Mouse (Mus musculus) hindbrain, embryonic 16.5 days (tissue): Measurements from ENCODE around the gene Arhgap8. TPM values are rescaled to one million over a fixed set of nuclear protein-coding genes. Genes with fewer than 3 reads are reported as not detected.

Experiments used
- ATAC-seq: fragments of 200-750 bp; cut with Nextera tagmentation; 2 replicates; pipeline ENCODE4 v1.8.0; 2017; ENCODE audit warnings: moderate TSS enrichment, moderate library complexity
- H3K27ac ChIP-seq: fragments of 300-500 bp; sonication (generic); 2 replicates; pipeline ENCODE4 v1.5.1; 2014; ENCODE audit warnings: low read depth, mild to moderate bottlenecking, control low read depth, low read length, moderate library complexity
- H3K27me3 ChIP-seq: fragments of 300-500 bp; sonication (generic); replicated peaks from 2 replicates; pipeline ENCODE4 v1.6.1; 2014; ENCODE audit warnings: low read length; ENCODE audit not compliant: control insufficient read depth, insufficient read depth
- H3K36me3 ChIP-seq: fragments of 300-500 bp; sonication (generic); 2 replicates; pipeline ENCODE4 v1.6.1; 2014; ENCODE audit warnings: mild to moderate bottlenecking, low read length, moderate library complexity, mixed read lengths; ENCODE audit not compliant: control insufficient read depth, insufficient read depth
- H3K4me1 ChIP-seq: fragments of 300-500 bp; sonication (generic); 2 replicates; pipeline ENCODE4 v1.6.1; 2014; ENCODE audit warnings: low read depth, low read length; ENCODE audit not compliant: control insufficient read depth, insufficient read depth
- H3K4me2 ChIP-seq: fragments of 300-500 bp; sonication (generic); 2 replicates; pipeline ENCODE4 v1.6.1; 2014; ENCODE audit warnings: mild to moderate bottlenecking, low read length, control low read depth, moderate library complexity
- H3K4me3 ChIP-seq: fragments of 300-500 bp; sonication (generic); 2 replicates; pipeline ENCODE4 v1.5.1; 2014; ENCODE audit warnings: mild to moderate bottlenecking, low read length, control low read depth, moderate library complexity
- H3K9ac ChIP-seq: fragments of 300-500 bp; sonication (generic); 2 replicates; pipeline ENCODE4 v1.6.1; 2014; ENCODE audit warnings: low read depth, mild to moderate bottlenecking, control low read depth, low read length, moderate library complexity
- H3K9me3 ChIP-seq: fragments of 300-500 bp; sonication (generic); 2 replicates; pipeline ENCODE4 v1.6.1; 2014; ENCODE audit warnings: mild to moderate bottlenecking, low read length, moderate library complexity; ENCODE audit not compliant: control insufficient read depth
- WGBS: fragments of 180-500 bp; shearing (Covaris S2); extraction: QIAGEN DNeasy Blood & Tissue Kit; methylation state at CpG from one replicate; pipeline ENCODE4 v1.1.7; 2014; 5-methylcytosine and 5-hydroxymethylcytosine counted together
- polyA plus RNA-seq: library from polyadenylated mRNA; unstranded; fragments of >200 nt; fragmentation: Nextera tagmentation; extraction: Ambion mirVana; gene quantifications from 2 replicates; pipeline ENCODE4 v1.2.1, GENCODE M21; 2015

Arhgap8 gene
- polyA plus RNA-seq, 1 experiment from 2014 or later = 0.61 TPM

DNA sequence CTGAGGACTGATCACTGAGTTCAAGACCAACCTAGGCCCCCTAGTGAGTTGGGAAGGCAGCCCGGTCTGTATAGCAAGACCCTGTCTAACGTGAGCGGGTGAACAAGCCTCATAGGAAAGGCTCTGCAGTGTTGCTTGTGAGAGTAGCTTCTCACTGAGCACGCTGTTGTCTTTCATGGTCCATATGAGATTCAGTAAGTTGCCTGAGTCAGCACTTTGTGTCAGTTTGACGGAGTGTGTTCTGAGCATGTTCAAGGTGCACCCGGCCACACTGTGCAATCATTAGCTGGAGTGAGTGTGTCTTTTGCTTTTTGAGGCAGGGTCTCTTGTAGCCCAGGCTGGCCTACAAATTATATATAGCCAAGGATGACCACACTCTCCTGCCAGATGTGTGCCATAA is 28.3 kb upstream of the Arhgap8 start:
- H3K9ac ChIP-seq = no peak overlapping the region
- ATAC-seq = no peak
- H3K4me2 ChIP-seq = no peak overlapping the region
- no peaks in the 10 kb centered on the region for H3K27me3 ChIP-seq
- H3K27ac ChIP-seq = no peak overlapping the region
- H3K9me3 ChIP-seq = no peaks in the 10 kb centered on the region
- H3K36me3 ChIP-seq = peaks cover 35% of the 10 kb centered on the region
- H3K4me1 ChIP-seq = no peaks in the 10 kb centered on the region
- H3K4me3 ChIP-seq = no peak overlapping the region
- WGBS = 92% methylated on average over 6 of the region's 6 CpGs

- WGBS = 87% methylated on average over 7 of the region's 7 CpGs
- peaks cover 35% of the 10 kb centered on the region for H3K36me3 ChIP-seq
- no peak for ATAC-seq
- no peak overlapping the region for H3K9ac ChIP-seq
- no peaks in the 10 kb centered on the region for H3K27me3 ChIP-seq
- H3K9me3 ChIP-seq = no peaks in the 10 kb centered on the region
- no peaks in the 10 kb centered on the region; the same call in 1 of the 2 replicates for H3K4me1 ChIP-seq
- no peak overlapping the region for H3K4me2 ChIP-seq
- H3K4me3 ChIP-seq = no peak overlapping the region
- no peak overlapping the region for H3K27ac ChIP-seq
Observed at GRCm38 (mm10) chr15:84692645-84693044, 27.2 kb upstream of the Arhgap8 start.

DNA sequence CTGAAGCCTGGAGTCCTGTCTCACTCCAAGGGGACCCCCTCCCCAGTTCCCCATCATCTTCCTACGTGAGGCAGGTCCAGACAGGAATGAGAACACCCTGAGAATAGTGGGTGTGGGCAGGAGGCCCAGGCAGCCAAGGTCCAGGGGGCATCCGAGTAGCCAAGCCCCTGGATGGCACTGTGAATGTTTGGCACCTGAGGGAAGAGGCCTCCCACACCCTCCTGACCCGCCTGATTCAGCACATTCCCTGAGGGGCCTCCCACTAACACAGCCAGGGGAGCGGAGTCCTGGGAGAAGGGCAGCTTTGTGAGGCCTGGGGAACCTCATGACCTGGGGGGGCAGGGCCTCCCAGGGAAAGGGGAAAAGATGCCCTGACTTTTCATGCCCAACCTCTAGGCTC is 23.8 kb upstream of the Arhgap8 start:
- Histone ChIP-seq H3K27ac (no peak overlapping the region), H3K9me3 (no peaks in the 10 kb centered on the region), H3K9ac (no peak overlapping the region), H3K27me3 (no peaks in the 10 kb centered on the region), H3K4me1 (no peaks in the 10 kb centered on the region; the same call in 1 of the 2 replicates), H3K36me3 (peaks cover 15% of the 10 kb centered on the region), H3K4me3 (no peak overlapping the region), H3K4me2 (no peak overlapping the region)
- WGBS = 67% methylated on average over 4 of the region's 4 CpGs
- ATAC-seq = no peak

DNA sequence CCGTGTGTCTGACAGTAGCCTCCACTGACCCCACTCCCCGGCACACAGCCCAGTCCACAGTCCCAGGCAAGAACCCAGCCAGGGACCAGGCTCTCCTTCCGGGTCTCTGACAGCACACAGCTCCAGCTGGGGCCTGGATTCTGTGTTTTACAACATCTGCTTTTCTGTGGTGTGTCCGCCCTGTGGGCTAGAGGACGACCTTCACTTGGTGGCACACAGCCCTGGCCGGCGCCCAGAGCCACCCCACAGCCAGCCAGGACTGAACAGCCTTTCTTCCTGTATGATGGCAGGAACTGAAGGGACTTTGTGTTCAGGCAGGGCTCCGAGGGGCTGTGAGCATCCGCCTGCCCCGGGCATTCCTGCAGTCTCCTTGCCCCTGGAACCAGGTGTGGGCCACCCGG is 22.2 kb upstream of the Arhgap8 start:
- H3K27ac ChIP-seq = peak overlapping the region; percentile 19; the same call in 1 of the 2 replicates

GRCm38 (mm10) chr15:84698189-84698588 is 21.7 kb upstream of the Arhgap8 start:
- H3K27me3 ChIP-seq = no peaks in the 10 kb centered on the region
- no peak overlapping the region for H3K9ac ChIP-seq
- 73% methylated on average over 2 of the region's 2 CpGs for WGBS
- H3K4me2 ChIP-seq = no peak overlapping the region
- H3K27ac ChIP-seq = peak overlapping the region; percentile 3; the same call in 1 of the 2 replicates
- no peaks in the 10 kb centered on the region for H3K9me3 ChIP-seq
- peaks cover 11% of the 10 kb centered on the region; the same call in 1 of the 2 replicates for H3K36me3 ChIP-seq
- no peaks in the 10 kb centered on the region; the same call in 1 of the 2 replicates for H3K4me1 ChIP-seq
- H3K4me3 ChIP-seq = no peak overlapping the region
- ATAC-seq = no peak

More for the DNA sequence above, 22.2 kb upstream of the Arhgap8 start:
- WGBS = 66% methylated on average over 11 of the region's 11 CpGs
- H3K27me3 ChIP-seq = no peaks in the 10 kb centered on the region
- no peaks in the 10 kb centered on the region for H3K9me3 ChIP-seq
- no peak overlapping the region for H3K4me3 ChIP-seq
- peaks cover 12% of the 10 kb centered on the region; the same call in 1 of the 2 replicates for H3K36me3 ChIP-seq
- no peak overlapping the region for H3K4me2 ChIP-seq
- peak; percentile 77 for ATAC-seq
- H3K4me1 ChIP-seq = no peaks in the 10 kb centered on the region; the same call in 1 of the 2 replicates
- H3K9ac ChIP-seq = no peak overlapping the region

DNA sequence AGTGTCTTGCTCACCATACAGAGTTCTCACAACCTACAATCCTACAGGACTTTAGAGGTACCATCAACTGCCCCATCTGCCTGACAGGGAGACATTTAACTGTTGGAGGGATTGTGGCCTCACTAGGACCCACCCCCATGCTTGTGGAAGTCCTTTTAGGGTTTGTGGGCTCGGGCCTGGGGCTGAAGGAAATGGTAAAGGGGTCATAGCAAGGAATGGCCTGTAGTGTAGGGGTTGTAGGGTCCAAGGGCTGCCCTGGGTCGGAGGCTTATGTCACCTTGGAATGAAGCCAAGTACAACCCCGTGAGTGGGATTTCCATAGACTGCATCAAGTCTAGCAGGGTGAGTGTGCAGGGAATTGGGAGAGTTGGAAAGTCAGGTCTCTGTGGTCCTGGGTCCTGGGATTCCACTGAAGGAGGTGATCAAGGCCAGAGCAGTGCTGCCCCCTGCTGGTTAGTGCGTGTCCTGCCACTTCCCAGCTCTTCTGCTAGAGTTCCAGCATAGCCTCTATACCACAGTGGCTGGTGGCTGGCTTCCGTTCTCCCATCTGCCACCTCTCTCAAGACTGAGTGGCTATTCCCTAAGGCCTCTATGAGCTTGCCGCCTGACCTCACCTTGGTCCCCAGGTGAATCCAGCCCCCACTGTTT is 19.6 kb upstream of the Arhgap8 start:
- H3K4me3 ChIP-seq = no peak overlapping the region
- no peak for ATAC-seq
- WGBS = 57% methylated on average over 5 of the region's 6 CpGs
- no peak overlapping the region for H3K9ac ChIP-seq
- H3K27me3 ChIP-seq = no peaks in the 10 kb centered on the region
- H3K27ac ChIP-seq = no peak overlapping the region
- H3K4me1 ChIP-seq = no peaks in the 10 kb centered on the region; the same call in 1 of the 2 replicates
- peaks cover 4% of the 10 kb centered on the region; the same call in 1 of the 2 replicates for H3K36me3 ChIP-seq
- no peaks in the 10 kb centered on the region for H3K9me3 ChIP-seq
- no peak overlapping the region for H3K4me2 ChIP-seq

DNA sequence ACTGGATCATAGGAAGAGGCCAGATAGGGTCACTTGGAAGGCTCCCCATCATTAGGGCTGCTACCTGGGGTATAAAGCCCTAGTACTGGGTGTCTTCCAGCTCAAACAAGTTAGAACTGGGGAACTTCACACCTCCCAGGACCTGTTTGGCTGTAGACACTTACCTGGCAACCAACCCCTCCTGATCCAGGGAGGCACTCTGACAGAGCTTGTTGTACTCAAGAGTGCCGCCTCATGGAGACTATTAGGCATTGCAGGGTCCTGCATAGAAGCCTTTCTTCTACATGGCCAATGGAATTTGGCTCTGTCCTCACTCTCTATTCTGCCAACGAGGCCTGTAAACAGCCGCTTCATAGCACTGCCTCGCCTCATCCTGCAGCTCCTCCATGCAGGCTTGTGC is 17.9 kb upstream of the Arhgap8 start:
- ATAC-seq = 0 out of 2 replicates have a peak, but pooled peaks have one; percentile 15
- no peaks in the 10 kb centered on the region for H3K27me3 ChIP-seq
- H3K27ac ChIP-seq = no peak overlapping the region
- no peaks in the 10 kb centered on the region for H3K9me3 ChIP-seq
- H3K4me2 ChIP-seq = no peak overlapping the region
- H3K9ac ChIP-seq = no peak overlapping the region
- WGBS = 26% methylated on average over 4 of the region's 4 CpGs
- no peaks in the 10 kb centered on the region; the same call in 1 of the 2 replicates for H3K4me1 ChIP-seq
- H3K36me3 ChIP-seq = peaks cover 4% of the 10 kb centered on the region; the same call in 1 of the 2 replicates
- H3K4me3 ChIP-seq = no peak overlapping the region

DNA sequence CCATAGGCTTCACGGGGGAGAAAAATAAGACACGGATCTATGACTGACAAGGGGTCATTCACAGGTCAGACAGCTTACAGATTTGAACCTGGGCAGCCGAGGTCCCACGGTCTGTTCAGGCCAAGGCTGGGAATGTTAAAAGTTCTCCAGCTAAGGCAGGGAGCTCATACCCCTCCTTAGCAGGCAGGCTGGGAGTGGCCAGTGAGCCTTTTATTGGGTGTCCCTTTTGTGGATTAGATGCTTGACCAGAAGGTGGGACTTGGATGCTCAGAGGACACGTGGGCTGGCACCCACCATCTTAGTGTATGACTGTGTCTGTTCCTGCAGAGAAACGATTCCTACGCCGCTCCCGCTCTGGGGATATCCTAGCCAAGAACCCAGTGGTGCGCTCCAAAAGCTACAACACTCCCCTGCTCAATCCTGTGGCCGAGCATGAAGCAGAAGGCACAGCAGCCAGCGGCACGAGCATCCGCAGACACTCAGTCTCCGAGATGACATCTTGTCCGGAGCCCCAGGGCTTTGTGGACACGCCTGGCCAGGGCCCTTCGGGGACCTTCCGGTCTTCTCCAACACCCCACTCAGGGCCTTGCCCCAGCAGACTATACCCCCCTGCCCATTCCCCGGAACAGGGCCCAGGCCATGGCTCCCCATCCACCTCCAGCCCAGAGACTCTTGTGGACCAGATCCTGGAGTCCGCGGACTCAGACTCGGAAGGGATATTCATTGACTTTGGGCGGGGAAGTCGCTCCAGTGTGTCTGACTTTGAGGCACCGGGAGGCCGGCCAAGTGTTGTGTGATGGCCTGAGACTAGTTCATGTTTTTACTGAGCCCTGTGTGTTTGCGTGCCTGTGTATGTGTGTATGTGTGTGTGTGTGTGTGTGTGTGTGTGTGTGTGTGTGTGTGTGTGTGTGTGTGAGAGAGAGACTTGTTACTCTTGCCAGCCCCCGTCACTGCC is 17.2 kb upstream of the Arhgap8 start:
- H3K27me3 ChIP-seq = no peaks in the 10 kb centered on the region
- H3K4me2 ChIP-seq = no peak overlapping the region
- H3K27ac ChIP-seq = no peak overlapping the region
- no peak overlapping the region for H3K4me3 ChIP-seq
- H3K4me1 ChIP-seq = no peaks in the 10 kb centered on the region; the same call in 1 of the 2 replicates
- ATAC-seq = no peak
- H3K36me3 ChIP-seq = peaks cover 4% of the 10 kb centered on the region; the same call in 1 of the 2 replicates
- WGBS = 86% methylated on average over 29 of the region's 29 CpGs
- no peak overlapping the region for H3K9ac ChIP-seq
- no peaks in the 10 kb centered on the region for H3K9me3 ChIP-seq

DNA sequence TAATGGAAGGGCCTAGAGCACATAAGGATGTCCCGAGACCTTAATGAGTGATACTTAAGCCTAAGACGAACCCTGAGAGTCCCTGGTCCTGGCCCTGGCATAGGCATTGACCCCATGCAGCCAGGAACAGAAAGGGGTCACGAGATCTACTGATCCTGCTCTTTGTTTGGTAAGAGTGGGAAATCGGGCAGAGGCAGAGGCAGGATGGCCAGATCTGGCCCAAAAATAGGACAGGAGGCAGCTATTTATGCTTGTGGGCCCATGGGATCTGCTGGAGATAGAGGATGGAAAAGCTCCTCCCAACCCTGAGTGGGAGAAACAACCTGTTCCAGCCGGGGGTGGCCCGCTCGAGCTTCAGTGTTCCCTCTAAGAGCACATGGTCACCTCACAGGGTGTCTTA is 15.9 kb upstream of the Arhgap8 start:
- H3K27me3 ChIP-seq = no peaks in the 10 kb centered on the region
- no peak overlapping the region for H3K4me3 ChIP-seq
- H3K9ac ChIP-seq = no peak overlapping the region
- WGBS = 85% methylated on average over 7 of the region's 7 CpGs
- peaks cover 4% of the 10 kb centered on the region; the same call in 1 of the 2 replicates for H3K36me3 ChIP-seq
- no peaks in the 10 kb centered on the region for H3K4me1 ChIP-seq
- ATAC-seq = no peak
- no peak overlapping the region for H3K4me2 ChIP-seq
- H3K9me3 ChIP-seq = peaks cover 4% of the 10 kb centered on the region; the same call in 1 of the 2 replicates
- H3K27ac ChIP-seq = no peak overlapping the region
